Mouse (Mus musculus) embryonic stem cell, embryonic (primary cell): ENCODE measurements at regions not wholly inside any gene's neighbourhood (a gene's known extent, or its start where the extent isn't known, plus 50 kb on each side); places are given as distances from the start of the nearest gene placed in this dataset.

Experiments
- CTCF ChIA-PET, 4 experiments: fragments of 300-600 bp in 2 of 4; fragments of 350-600 bp in 2 of 4; sonication (Branson Sonifier 250); formaldehyde crosslinking; loops; one replicate each; lab custom pipeline; 2022; ENCODE audit warnings: inconsistent platforms in 2 of 4; lab: Charles Lee
- POLR2A ChIA-PET, 4 experiments: fragments of 300-600 bp in 2 of 4; fragments of 350-600 bp in 2 of 4; sonication (Branson Sonifier 250); formaldehyde crosslinking; loops; one replicate each; lab custom pipeline; 2022; ENCODE audit warnings: antibody characterized with exemption in 4 of 4, inconsistent platforms in 1 of 4; lab: Charles Lee

DNA sequence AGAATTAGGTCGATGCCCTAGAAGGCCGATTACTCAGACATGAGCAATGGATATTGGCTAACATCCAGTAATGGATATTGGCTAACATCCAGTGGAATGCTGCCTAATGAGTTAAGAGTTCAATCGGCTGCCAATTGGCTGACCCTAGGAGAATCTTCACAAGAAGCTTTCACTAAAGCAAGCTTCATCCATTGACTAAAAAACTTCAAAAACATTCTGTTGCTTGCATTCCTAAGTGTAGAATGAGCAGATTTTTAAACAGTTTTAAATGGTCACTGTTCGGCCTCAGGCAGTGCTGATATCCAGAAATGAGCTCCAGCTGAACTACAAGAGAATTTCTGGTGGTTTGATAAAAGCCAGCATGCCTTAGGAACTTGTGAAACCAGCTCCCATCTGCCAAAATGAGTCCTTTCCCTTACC is 56.8 kb upstream of the Cenpe start:
- ChIA-PET POLR2A (interaction anchor here in 1 of 4 experiments (0.5 kb wide), 1 partner anchor 24 kb away, joined by 3 read pairs; no protein-coding TSS in a partner anchor), CTCF (no interaction called here)
